Mouse (Mus musculus): ENCODE results near the gene Lrrc30.

The Lrrc30 gene

GRCm38 (mm10) chr17:67632676-67633339 is at the start of gene Lrrc30:
Gene Lrrc30 (minus strand): TSS chr17:67632723.
- no peak for DNase-seq

- peak; percentile 14 for DNase-seq
Observed at GRCm38 (mm10) chr17:67681084-67681483, 48.6 kb upstream of the Lrrc30 start.

GRCm38 (mm10) chr17:67678576-67678975 is 46.1 kb upstream of the Lrrc30 start:
- no peak for DNase-seq

GRCm38 (mm10) chr17:67667981-67668380 is 35.5 kb upstream of the Lrrc30 start:
- peak; percentile 73 for DNase-seq

- DNase-seq = no peak
Observed at GRCm38 (mm10) chr17:67666981-67667380, 34.5 kb upstream of the Lrrc30 start.

- no peak for DNase-seq
Observed at GRCm38 (mm10) chr17:67664299-67664698, 31.8 kb upstream of the Lrrc30 start.

- peak; percentile 87 for DNase-seq
Observed at GRCm38 (mm10) chr17:67651506-67651905, 19.0 kb upstream of the Lrrc30 start.

GRCm38 (mm10) chr17:67641627-67642026 is 9.1 kb upstream of the Lrrc30 start:
- peak; percentile 48 for DNase-seq

GRCm38 (mm10) chr17:67638119-67638810 is 5.7 kb upstream of the Lrrc30 start:
- DNase-seq = peak; percentile 64

- DNase-seq = no peak
Observed at GRCm38 (mm10) chr17:67636951-67637350, 4.4 kb upstream of the Lrrc30 start.

GRCm38 (mm10) chr17:67636304-67636703 is 3.8 kb upstream of the Lrrc30 start:
- no peak for DNase-seq

- no peak for DNase-seq
Observed at GRCm38 (mm10) chr17:67629746-67630145, 2.8 kb downstream of the Lrrc30 start.

- peak; percentile 52 for DNase-seq
Observed at GRCm38 (mm10) chr17:67629211-67629657, 3.3 kb downstream of the Lrrc30 start.

GRCm38 (mm10) chr17:67628475-67628874 is 4.0 kb downstream of the Lrrc30 start:
- no peak for DNase-seq

- DNase-seq = peak; percentile 21
Observed at GRCm38 (mm10) chr17:67625431-67625830, 7.1 kb downstream of the Lrrc30 start.

GRCm38 (mm10) chr17:67619001-67619400 is 13.5 kb downstream of the Lrrc30 start:
- DNase-seq = no peak

- DNase-seq = no peak
Observed at GRCm38 (mm10) chr17:67614381-67614780, 18.1 kb downstream of the Lrrc30 start.

GRCm38 (mm10) chr17:67612576-67612975 is 19.9 kb downstream of the Lrrc30 start:
- DNase-seq = no peak

GRCm38 (mm10) chr17:67612151-67612550 is 20.4 kb downstream of the Lrrc30 start:
- no peak for DNase-seq

GRCm38 (mm10) chr17:67604446-67604845 is 28.1 kb downstream of the Lrrc30 start:
- DNase-seq = no peak

- DNase-seq = peak; percentile 29
Observed at GRCm38 (mm10) chr17:67602556-67602955, 30.0 kb downstream of the Lrrc30 start.

- DNase-seq = peak; percentile 89
Observed at GRCm38 (mm10) chr17:67584937-67585579, 47.5 kb downstream of the Lrrc30 start.

GRCm38 (mm10) chr17:67584533-67584932 is 48.0 kb downstream of the Lrrc30 start:
- DNase-seq = no peak

- DNase-seq = peak; percentile 21
Observed at GRCm38 (mm10) chr17:67583422-67583821, 49.1 kb downstream of the Lrrc30 start.
